Mouse (Mus musculus): ENCODE measurements at regions not wholly inside any gene's neighbourhood (a gene's known extent, or its start where the extent isn't known, plus 50 kb on each side); places are given as distances from the start of the nearest gene placed in this dataset.

GRCm38 (mm10) chr2:172813906-172814305 is 126.2 kb downstream of the Bmp7 start:
- no peak for DNase-seq (ENCODE audit: low spot score)
- 64% methylated on average over 4 of the region's 4 CpGs for WGBS
- H3K27ac ChIP-seq: no peak overlapping the region
- peaks cover 3% of the 10 kb centered on the region for H3K4me1 ChIP-seq
- H3K4me3 ChIP-seq: no peak overlapping the region
- H3K36me3 ChIP-seq: no peaks in the 10 kb centered on the region
- peaks cover 20% of the 10 kb centered on the region for H3K27me3 ChIP-seq (ENCODE audit: insufficient read depth, poor library complexity, severe bottlenecking)
- peaks cover 6% of the 10 kb centered on the region; the same call in 1 of the 2 replicates for H3K9me3 ChIP-seq

GRCm38 (mm10) chr2:172815146-172815545 is 125.0 kb downstream of the Bmp7 start:
- H3K36me3 ChIP-seq: no peaks in the 10 kb centered on the region
- no peak overlapping the region for H3K4me3 ChIP-seq
- H3K27ac ChIP-seq: no peak overlapping the region
- DNase-seq (ENCODE audit: low spot score): no peak
- peaks cover 4% of the 10 kb centered on the region; the same call in 1 of the 2 replicates for H3K9me3 ChIP-seq
- H3K27me3 ChIP-seq (ENCODE audit: insufficient read depth, poor library complexity, severe bottlenecking): peaks cover 30% of the 10 kb centered on the region
- H3K4me1 ChIP-seq: peaks cover 3% of the 10 kb centered on the region
- WGBS: 89% methylated on average over 7 of the region's 7 CpGs

GRCm38 (mm10) chr2:172817058-172817745 is 122.9 kb downstream of the Bmp7 start:
- Histone ChIP-seq H3K4me1 (peaks cover under 1% of the 10 kb centered on the region), H3K27ac (no peak overlapping the region), H3K36me3 (no peaks in the 10 kb centered on the region), H3K9me3 (peaks cover 4% of the 10 kb centered on the region; the same call in 1 of the 2 replicates), H3K4me3 (no peak overlapping the region), H3K27me3 (ENCODE audit: insufficient read depth, poor library complexity, severe bottlenecking) (peaks cover 46% of the 10 kb centered on the region)
- DNase-seq (ENCODE audit: low spot score): no peak
- 66% methylated on average over 8 of the region's 8 CpGs for WGBS
